Mouse (Mus musculus): Measurements from ENCODE around the gene Slc13a5. TPM values are rescaled to one million over a fixed set of nuclear protein-coding genes. Genes with fewer than 3 reads are reported as not detected.

Gene Slc13a5
- total RNA-seq, 1 experiment = 8.1 TPM

DNA sequence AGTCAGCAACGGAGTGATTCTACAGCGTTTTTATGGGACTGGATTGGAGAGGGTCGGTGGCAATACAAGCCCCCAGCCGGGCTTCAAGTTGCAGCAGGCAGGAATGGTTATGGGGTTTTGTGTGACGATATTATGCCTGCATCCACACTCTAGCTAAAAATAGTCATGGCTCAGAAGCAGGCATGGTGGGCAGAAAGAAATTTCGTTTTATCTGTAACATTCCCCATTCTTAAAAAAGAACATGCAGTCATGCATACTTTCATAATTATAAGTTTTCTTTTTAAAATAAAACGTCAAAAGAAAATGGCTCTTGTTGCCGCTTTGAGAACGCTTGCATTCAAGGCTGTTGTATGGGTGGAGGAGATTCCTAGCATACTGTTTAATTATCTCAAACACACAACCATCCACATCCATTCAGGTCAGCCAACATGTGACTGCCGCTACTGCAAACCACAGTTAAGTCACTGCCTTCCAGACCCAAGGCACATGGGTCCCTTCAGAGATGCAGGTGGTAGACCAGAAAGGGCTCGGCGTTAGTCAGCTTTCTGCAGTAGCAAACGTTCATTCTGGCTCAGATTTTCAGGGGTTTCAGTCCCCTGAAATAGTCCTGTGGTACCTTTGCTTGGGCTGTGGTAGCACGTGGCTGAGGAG is 17.6 kb upstream of the Slc13a5 start:
- H3K27ac ChIP-seq (ENCODE audit: insufficient read depth, low read depth, low read length, poor library complexity, severe bottlenecking) = no peak overlapping the region
- no peak overlapping the region for H3K4me3 ChIP-seq (ENCODE audit: insufficient read depth in 1 of 2, low read depth in 1 of 2, low read length in 2 of 2, poor library complexity in 1 of 2, severe bottlenecking in 1 of 2)
- no peak for TF ChIP-seq MAFK (IDR thresholded peaks at IDR 0.05; ENCODE audit: insufficient read depth, low read depth, low read length)
- TF ChIP-seq HCFC1 (IDR thresholded peaks at IDR 0.05; ENCODE audit: borderline replicate concordance, insufficient read depth, low read length) = no peak
- no peak for TF ChIP-seq CHD2 (IDR thresholded peaks at IDR 0.05; ENCODE audit: low read depth, low read length)
- TF ChIP-seq ZC3H11A (IDR thresholded peaks at IDR 0.05; ENCODE audit: borderline replicate concordance, low read depth, low read length) = no peak
- no peak for TF ChIP-seq ZNF384 (IDR thresholded peaks at IDR 0.05; ENCODE audit: low read depth, low read length)
- H3K9me3 ChIP-seq (ENCODE audit: control insufficient read depth, insufficient read depth, low read depth, low read length) = no peaks in the 10 kb centered on the region
- in situ Hi-C loops (cut with MboI; ENCODE audit: low sequenced_read_pairs in 2 of 2, unreplicated experiment in 2 of 2) = no loop called here
- DNase-seq (ENCODE audit: low read depth, low spot score) = no peak
- H3K4me1 ChIP-seq (ENCODE audit: control insufficient read depth in 2 of 2, insufficient read depth in 2 of 2, low read length in 2 of 2, poor library complexity in 1 of 2) = peaks cover 13 to 27% of the 10 kb centered on the region in 2 experiments
- no peak overlapping the region for H3K9ac ChIP-seq (ENCODE audit: insufficient read depth, low read depth, low read length, poor library complexity, severe bottlenecking)
- no peaks in the 10 kb centered on the region for H3K36me3 ChIP-seq (ENCODE audit: control insufficient read depth, insufficient read depth, low read length, poor library complexity, severe bottlenecking)

DNA sequence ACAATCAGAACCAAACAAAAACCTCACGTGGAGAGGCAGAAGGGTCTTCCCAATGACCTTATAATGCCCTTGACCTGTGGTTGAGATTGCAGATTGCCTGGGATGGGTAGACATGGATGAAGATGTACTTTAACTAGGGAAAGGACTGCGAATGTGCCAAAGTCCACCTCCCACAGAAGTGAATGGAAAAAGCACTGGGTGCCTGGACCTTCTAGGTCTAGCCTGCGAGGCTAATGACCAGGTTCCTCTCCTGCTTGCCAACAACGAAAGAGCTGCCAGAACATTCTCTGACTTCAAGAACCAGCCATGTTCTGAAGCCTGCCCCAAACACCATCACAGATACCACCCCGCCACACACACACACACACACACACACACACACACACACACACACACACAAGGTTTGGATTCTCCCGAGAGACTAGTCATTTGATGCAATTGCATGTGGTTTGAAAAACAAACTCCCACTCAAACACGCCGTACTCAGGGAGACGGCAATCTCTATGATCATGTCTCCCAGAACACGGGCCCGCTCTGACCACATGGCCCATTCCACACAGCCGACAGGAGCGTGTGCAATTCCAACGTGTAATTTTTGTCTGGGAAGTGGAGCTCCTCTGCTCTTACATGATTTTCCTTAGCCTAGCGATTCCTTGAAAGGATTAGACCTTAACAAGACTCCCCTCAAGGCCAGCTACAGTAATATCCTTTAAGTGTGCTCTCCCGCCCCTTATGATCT is 16.6 kb upstream of the Slc13a5 start:
- DNase-seq (ENCODE audit: low read depth, low spot score) = no peak
- in situ Hi-C loops (cut with MboI; ENCODE audit: low sequenced_read_pairs in 2 of 2, unreplicated experiment in 2 of 2) = no loop called here
- Histone ChIP-seq H3K27ac (ENCODE audit: insufficient read depth, low read depth, low read length, poor library complexity, severe bottlenecking) (no peak overlapping the region), H3K4me3 (ENCODE audit: insufficient read depth in 1 of 2, low read depth in 1 of 2, low read length in 2 of 2, poor library complexity in 1 of 2, severe bottlenecking in 1 of 2) (no peak overlapping the region), H3K9me3 (ENCODE audit: control insufficient read depth, insufficient read depth, low read depth, low read length) (no peaks in the 10 kb centered on the region), H3K36me3 (ENCODE audit: control insufficient read depth, insufficient read depth, low read length, poor library complexity, severe bottlenecking) (no peaks in the 10 kb centered on the region), H3K9ac (ENCODE audit: insufficient read depth, low read depth, low read length, poor library complexity, severe bottlenecking) (no peak overlapping the region; the same call in 1 of the 2 replicates), H3K4me1 (ENCODE audit: control insufficient read depth in 2 of 2, insufficient read depth in 2 of 2, low read length in 2 of 2, poor library complexity in 1 of 2) (peaks cover 13 to 27% of the 10 kb centered on the region in 2 experiments)
- TF ChIP-seq HCFC1 (IDR thresholded peaks at IDR 0.05; ENCODE audit: borderline replicate concordance, insufficient read depth, low read length) = no peak
- TF ChIP-seq MAFK (IDR thresholded peaks at IDR 0.05; ENCODE audit: insufficient read depth, low read depth, low read length) = no peak
- no peak for TF ChIP-seq CHD2 (IDR thresholded peaks at IDR 0.05; ENCODE audit: low read depth, low read length)
- no peak for TF ChIP-seq ZNF384 (IDR thresholded peaks at IDR 0.05; ENCODE audit: low read depth, low read length)
- TF ChIP-seq ZC3H11A (IDR thresholded peaks at IDR 0.05; ENCODE audit: borderline replicate concordance, low read depth, low read length) = no peak

DNA sequence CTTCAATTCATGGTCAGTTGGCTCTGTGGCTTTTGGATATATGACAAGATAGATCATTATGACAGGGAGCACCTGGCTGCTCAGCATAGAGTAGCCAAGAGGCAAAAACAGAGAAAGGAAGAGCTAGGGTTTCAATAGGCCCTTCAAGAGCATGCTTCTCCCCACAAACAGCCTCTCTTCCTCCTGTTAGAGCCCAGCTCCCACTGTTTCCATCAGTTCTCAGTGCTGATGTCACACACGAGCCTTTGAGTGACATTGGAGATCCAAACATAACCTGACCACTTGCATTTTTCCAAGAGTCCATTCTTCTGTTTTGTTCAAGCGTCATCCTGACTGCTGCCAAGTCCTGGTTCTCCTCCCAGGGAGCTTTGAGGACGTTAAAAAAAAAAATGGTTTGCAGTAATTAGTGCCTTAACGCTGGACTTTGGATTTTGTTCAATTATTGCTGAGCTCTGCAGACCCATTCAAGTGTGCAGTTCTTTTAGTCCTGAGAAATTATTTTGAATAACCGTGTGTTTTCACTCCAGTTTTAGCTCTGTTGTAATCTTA is 14.9 kb upstream of the Slc13a5 start:
- TF ChIP-seq ZNF384 (IDR thresholded peaks at IDR 0.05; ENCODE audit: low read depth, low read length) (no peak), HCFC1 (IDR thresholded peaks at IDR 0.05; ENCODE audit: borderline replicate concordance, insufficient read depth, low read length) (no peak), MAFK (IDR thresholded peaks at IDR 0.05; ENCODE audit: insufficient read depth, low read depth, low read length) (no peak), CHD2 (IDR thresholded peaks at IDR 0.05; ENCODE audit: low read depth, low read length) (no peak), ZC3H11A (IDR thresholded peaks at IDR 0.05; ENCODE audit: borderline replicate concordance, low read depth, low read length) (no peak)
- H3K9me3 ChIP-seq (ENCODE audit: control insufficient read depth, insufficient read depth, low read depth, low read length) = no peaks in the 10 kb centered on the region
- no peaks in the 10 kb centered on the region for H3K36me3 ChIP-seq (ENCODE audit: control insufficient read depth, insufficient read depth, low read length, poor library complexity, severe bottlenecking)
- DNase-seq (ENCODE audit: low read depth, low spot score) = no peak
- peaks cover 7 to 19% of the 10 kb centered on the region in 2 experiments; a peak in 3 of 4 replicates for H3K4me1 ChIP-seq (ENCODE audit: control insufficient read depth in 2 of 2, insufficient read depth in 2 of 2, low read length in 2 of 2, poor library complexity in 1 of 2)
- H3K4me3 ChIP-seq (ENCODE audit: insufficient read depth in 1 of 2, low read depth in 1 of 2, low read length in 2 of 2, poor library complexity in 1 of 2, severe bottlenecking in 1 of 2) = no peak overlapping the region
- in situ Hi-C loops (cut with MboI; ENCODE audit: low sequenced_read_pairs in 2 of 2, unreplicated experiment in 2 of 2) = no loop called here
- H3K9ac ChIP-seq (ENCODE audit: insufficient read depth, low read depth, low read length, poor library complexity, severe bottlenecking) = no peak overlapping the region
- no peak overlapping the region for H3K27ac ChIP-seq (ENCODE audit: insufficient read depth, low read depth, low read length, poor library complexity, severe bottlenecking)

DNA sequence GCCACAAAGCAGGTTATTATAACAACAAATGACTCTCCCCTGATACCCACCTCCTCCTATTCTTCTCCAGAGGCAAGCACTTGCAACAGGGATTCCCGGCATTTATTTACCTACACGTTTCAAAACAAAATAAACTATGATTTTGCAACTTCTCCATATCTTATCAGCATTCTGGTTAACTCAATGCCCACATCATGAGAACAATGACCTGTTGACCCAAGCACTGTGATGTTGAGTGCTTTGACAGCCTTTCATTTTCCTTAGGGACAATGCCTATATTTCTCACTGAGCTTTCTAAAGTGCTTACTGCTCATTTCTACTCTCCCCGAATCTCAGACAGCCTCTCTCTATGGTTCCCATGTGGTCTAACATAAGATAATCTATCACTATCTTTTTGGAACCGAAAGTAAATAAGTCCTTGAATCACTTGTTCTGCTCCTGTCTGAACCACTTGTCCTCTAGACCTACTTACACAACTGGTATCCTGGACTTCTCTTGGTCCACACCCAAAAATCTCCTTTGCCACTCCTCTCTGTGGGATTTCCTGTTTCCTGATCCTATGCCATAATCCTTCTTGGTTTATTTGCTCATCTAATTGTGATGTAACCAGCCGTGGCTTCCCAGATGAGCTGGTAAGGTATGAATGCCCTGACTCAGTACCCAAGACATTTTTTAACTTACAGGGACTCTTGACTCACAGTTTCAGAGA is 14.3 kb upstream of the Slc13a5 start:
- Histone ChIP-seq H3K9ac (ENCODE audit: insufficient read depth, low read depth, low read length, poor library complexity, severe bottlenecking) (no peak overlapping the region), H3K36me3 (ENCODE audit: control insufficient read depth, insufficient read depth, low read length, poor library complexity, severe bottlenecking) (no peaks in the 10 kb centered on the region), H3K27ac (ENCODE audit: insufficient read depth, low read depth, low read length, poor library complexity, severe bottlenecking) (no peak overlapping the region), H3K4me1 (ENCODE audit: control insufficient read depth in 2 of 2, insufficient read depth in 2 of 2, low read length in 2 of 2, poor library complexity in 1 of 2) (peaks cover 7 to 15% of the 10 kb centered on the region in 2 experiments; a peak in 3 of 4 replicates), H3K9me3 (ENCODE audit: control insufficient read depth, insufficient read depth, low read depth, low read length) (no peaks in the 10 kb centered on the region), H3K4me3 (ENCODE audit: insufficient read depth in 1 of 2, low read depth in 1 of 2, low read length in 2 of 2, poor library complexity in 1 of 2, severe bottlenecking in 1 of 2) (no peak overlapping the region)
- TF ChIP-seq CHD2 (IDR thresholded peaks at IDR 0.05; ENCODE audit: low read depth, low read length) (no peak), ZNF384 (IDR thresholded peaks at IDR 0.05; ENCODE audit: low read depth, low read length) (no peak), HCFC1 (IDR thresholded peaks at IDR 0.05; ENCODE audit: borderline replicate concordance, insufficient read depth, low read length) (no peak), MAFK (IDR thresholded peaks at IDR 0.05; ENCODE audit: insufficient read depth, low read depth, low read length) (no peak), ZC3H11A (IDR thresholded peaks at IDR 0.05; ENCODE audit: borderline replicate concordance, low read depth, low read length) (no peak)
- no peak for DNase-seq (ENCODE audit: low read depth, low spot score)
- in situ Hi-C loops (cut with MboI; ENCODE audit: low sequenced_read_pairs in 2 of 2, unreplicated experiment in 2 of 2) = no loop called here

Data from ES-E14 (cell line).